Mouse (Mus musculus): Measurements from ENCODE around the gene Mcm7. TPM values are rescaled to one million over a fixed set of nuclear protein-coding genes. Genes with fewer than 3 reads are reported as not detected.
"Not testable (repeated sequence)": the region's sequence is repeated elsewhere in the genome, so short reads cannot be mapped to it uniquely, and the experiment has no call there.

The Mcm7 gene
- polyA plus RNA-seq (2012; rRNA removed): 28.7 and 30.1 TPM in 2 replicates

- peak; percentile 97 to 99 for DNase-seq (ENCODE audit: extremely low spot score in 1 of 2, low spot score in 1 of 2)
Observed at GRCm38 (mm10) chr5:138171695-138172491, at the start of gene Mcm7, which contains the start of gene Ap4m1. TSS of gene Mcm7 (minus strand) at chr5:138172422. TSS of gene Ap4m1 (plus strand) at chr5:138172002.

DNA sequence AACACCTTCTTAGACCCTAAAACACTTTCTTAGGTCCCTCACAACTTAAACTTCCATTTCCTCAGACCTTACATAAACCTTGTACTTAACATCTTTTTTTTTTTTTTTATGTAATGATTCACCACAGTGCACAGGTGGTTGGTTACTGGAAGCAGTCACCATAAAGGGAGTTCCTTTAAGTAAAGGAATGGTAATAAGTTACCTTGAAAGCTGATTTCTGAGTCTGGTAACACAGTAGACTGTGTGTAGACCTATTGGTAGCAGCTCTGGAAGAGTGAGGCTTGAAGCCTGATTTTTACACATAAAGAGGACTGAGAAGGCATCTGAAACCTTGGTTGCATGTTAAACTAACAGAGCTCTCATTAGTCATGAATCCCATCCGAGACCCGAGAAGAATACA is 47.6 kb upstream of the Mcm7 start:
- DNase-seq (ENCODE audit: extremely low spot score in 1 of 2, low spot score in 1 of 2): no peak

GRCm38 (mm10) chr5:138216632-138217031 is 44.4 kb upstream of the Mcm7 start:
- DNase-seq (ENCODE audit: extremely low spot score in 1 of 2, low spot score in 1 of 2): not testable (repeated sequence)

DNA sequence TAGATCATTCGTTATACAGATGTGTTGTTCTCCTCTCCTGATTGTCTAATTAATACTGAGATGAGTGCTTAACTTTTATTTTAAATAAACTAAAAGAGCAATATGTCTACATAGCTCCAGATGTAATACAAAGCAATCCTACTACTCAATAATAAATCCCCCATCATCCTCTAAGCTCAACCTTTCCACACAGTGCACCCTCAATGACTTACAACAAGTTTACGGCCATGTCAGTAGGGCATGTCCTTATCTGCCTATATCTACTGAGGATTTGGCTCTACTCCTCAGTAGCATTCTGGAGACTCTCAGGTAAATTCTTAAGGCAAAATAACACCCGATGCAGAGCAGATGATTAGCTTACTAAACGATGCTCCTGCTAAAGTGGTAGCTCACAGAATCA is 35.7 kb upstream of the Mcm7 start:
- DNase-seq (ENCODE audit: extremely low spot score in 1 of 2, low spot score in 1 of 2): no peak

DNA sequence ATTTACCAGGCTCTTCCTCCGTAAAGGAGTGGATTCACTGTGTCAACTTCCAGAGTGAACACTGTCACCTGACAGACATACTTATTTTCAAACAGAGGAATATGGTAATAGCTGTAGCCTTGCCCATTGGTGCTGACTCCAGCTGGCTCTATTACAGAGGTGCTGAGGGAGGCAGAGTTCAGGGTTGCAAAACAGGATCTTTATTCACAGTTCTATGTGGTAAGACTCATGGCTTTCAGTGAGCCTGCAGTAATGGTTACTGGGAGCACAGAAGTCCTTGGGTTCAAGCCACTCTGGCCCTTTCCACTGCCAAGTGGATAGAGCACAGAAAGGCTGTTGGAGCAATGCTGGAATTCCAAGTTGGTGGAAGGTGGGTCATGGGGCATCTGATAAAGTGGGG is 35.0 kb upstream of the Mcm7 start:
- no peak for DNase-seq (ENCODE audit: extremely low spot score in 1 of 2, low spot score in 1 of 2)

- no peak for DNase-seq (ENCODE audit: extremely low spot score in 1 of 2, low spot score in 1 of 2)
Observed at GRCm38 (mm10) chr5:138202086-138202485, 29.9 kb upstream of the Mcm7 start.

- DNase-seq (ENCODE audit: extremely low spot score in 1 of 2, low spot score in 1 of 2): no peak
Observed at GRCm38 (mm10) chr5:138199576-138199975, 27.4 kb upstream of the Mcm7 start.

GRCm38 (mm10) chr5:138195463-138195862 is 23.2 kb upstream of the Mcm7 start:
- no peak for DNase-seq (ENCODE audit: extremely low spot score in 1 of 2, low spot score in 1 of 2)

GRCm38 (mm10) chr5:138194755-138195345 is 22.6 kb upstream of the Mcm7 start:
- DNase-seq (ENCODE audit: extremely low spot score in 1 of 2, low spot score in 1 of 2): no peak

DNA sequence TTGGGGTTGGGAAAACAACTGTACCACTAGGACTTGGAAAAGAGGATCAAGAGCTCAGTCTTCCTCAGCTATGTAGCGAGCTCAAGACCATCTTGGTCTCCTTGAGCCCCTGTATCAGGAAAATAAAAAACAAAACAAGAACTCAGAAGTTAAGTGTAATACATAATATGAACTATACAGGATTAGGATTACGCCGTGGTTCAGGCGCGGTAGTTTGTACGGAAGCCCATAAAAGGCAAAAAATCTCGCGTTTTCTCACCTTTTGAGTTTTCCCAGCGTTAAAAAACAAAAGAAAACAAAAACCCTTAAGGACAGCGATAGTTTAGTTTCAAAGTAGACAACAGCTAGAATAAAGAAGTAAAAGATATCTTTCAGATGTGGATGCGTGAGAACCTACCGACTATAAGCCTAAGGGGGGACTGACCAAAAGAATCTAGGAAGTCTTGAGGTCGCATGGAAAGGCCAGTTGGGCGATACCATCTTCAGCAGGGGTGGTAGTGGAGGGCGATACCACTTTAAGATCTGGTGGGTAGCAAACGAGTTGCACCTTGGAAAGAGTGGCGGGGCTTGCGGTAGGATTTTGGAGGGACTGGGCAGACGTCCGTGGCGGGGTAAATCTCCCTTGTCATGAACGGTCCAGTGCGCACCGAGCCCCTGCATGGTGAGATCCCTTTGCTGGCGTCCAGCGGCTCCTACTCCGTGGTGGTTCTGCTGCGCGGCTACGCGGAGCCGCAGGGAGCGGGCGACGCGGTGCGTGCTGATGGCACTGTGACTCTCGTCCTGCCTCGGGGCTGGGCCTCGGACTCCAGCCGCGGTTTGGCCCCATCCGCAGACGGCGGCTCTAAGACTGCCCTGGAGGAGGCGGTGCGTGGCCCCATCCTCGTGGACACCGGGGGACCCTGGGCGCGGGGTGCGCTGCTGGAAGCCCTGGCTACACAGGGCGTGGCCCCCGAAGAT is 21.8 kb upstream of the Mcm7 start, which contains the start of gene Mblac1:
Mblac1 (plus strand) TSS at position 544 of the 957 bp plus-strand sequence.
- DNase-seq (ENCODE audit: extremely low spot score in 1 of 2, low spot score in 1 of 2): peak; percentile 60 to 92

DNA sequence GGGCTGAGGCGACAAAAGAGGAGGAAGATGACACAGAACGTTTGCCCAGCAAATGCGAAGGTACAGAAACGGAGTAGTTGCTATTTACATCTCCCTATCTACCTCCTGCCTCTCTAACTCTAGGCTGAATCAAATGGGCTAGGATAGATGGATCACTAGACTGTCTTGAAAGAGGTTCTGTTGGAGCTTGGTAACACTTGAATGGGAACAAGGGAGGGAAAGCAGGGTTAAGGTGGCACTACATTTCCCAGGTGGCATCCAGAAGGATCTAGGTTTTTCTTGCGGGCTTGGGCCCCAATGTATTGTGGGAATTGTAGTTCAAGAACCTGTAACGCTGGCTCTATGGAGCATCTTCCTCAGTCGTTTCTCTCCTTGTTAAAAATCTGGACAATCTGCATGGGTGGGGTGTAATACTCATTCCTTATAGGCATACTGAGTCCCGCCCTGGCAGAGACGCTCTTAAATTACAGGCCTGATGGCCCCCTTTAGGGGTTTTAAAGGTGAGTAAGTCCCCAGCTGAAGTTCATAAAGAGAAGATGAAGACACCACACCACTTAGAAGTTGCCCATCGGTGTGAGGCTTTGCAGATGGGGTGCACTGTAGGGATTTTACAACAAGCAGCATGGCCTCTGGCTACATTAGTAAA is 15.6 kb upstream of the Mcm7 start:
- peak; percentile 83 to 89 for DNase-seq (ENCODE audit: extremely low spot score in 1 of 2, low spot score in 1 of 2)

- peak; percentile 58 to 90 for DNase-seq (ENCODE audit: extremely low spot score in 1 of 2, low spot score in 1 of 2)
Observed at GRCm38 (mm10) chr5:138186950-138187638, 14.9 kb upstream of the Mcm7 start, which contains the start of the genes Taf6 and Cnpy4. TSS of gene Taf6 (minus strand) at chr5:138187451. TSS of gene Cnpy4 (plus strand) at chr5:138187485.

- DNase-seq (ENCODE audit: extremely low spot score in 1 of 2, low spot score in 1 of 2): no peak
Observed at GRCm38 (mm10) chr5:138173217-138173616, 995 bp upstream of the Mcm7 start.

DNA sequence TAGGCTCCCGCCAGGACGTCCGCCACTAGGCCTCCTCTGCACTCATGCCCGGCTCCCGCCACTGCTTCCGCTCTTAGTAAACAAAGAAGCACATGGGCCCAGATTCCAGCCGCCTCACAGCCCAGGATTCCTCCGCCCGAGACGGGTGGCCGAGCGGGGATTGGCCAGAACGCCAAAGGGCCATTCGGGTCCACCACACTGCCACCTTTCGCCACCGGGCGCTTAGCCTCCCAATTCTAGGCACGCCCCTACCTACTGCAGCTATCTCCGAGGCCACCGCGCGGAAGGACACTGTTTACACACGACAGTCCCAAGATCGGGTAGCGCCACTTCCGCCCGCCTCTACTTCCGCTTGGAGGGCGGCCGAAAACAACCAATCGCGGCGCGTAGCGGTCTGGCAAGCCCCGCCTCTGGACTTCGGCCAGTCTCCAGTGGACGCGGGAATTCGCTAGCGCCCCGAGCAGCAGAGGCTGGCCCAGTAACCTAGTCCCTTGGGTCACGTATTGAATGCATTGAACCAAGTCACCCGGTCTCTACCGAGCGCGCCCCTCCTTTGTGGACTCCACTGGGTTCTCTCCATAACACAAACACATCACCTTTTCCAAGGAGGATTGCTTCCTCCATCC is 1.2 kb downstream of the Mcm7 start:
- peak; percentile 86 to 97 for DNase-seq (ENCODE audit: extremely low spot score in 1 of 2, low spot score in 1 of 2)

GRCm38 (mm10) chr5:138165594-138165993 is 6.6 kb downstream of the Mcm7 start:
- DNase-seq (ENCODE audit: extremely low spot score in 1 of 2, low spot score in 1 of 2): no peak

DNA sequence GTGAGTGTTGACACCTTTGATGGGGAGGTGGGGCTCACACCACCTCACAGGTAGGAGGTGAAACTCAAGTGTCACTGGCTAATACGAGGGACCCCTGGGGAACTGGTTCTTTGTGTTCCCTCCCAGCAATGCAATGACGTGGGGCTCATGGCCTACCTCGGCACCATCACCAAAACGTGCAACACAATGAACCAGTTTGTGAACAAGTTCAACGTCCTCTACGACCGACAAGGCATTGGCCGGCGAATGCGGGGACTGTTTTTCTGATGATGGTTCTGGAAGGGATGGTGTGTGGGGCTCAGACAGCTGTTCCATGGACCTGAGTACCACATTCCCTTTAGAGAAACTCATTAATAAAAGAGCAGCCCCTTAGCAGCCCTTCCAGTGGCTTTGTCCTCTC is 8.6 kb downstream of the Mcm7 start:
- DNase-seq (ENCODE audit: extremely low spot score in 1 of 2, low spot score in 1 of 2): no peak

DNA sequence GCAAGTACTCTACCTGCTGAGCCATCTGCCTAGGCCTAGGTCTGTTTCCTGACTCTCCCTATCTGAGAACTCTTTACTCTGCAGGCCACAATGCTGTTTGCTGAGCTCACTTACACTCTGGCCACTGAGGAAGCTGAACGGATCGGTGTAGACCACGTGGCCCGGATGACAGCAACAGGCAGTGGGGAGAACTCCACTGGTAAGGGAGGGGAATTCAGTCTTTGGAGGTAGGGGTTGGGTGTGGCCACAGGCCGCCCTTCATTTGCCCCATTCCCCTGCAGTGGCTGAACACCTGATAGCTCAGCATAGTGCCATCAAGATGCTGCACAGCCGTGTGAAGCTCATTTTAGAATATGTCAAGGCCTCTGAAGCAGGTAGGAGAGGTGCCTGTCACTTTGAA is 9.2 kb downstream of the Mcm7 start:
- DNase-seq (ENCODE audit: extremely low spot score in 1 of 2, low spot score in 1 of 2): no peak

DNA sequence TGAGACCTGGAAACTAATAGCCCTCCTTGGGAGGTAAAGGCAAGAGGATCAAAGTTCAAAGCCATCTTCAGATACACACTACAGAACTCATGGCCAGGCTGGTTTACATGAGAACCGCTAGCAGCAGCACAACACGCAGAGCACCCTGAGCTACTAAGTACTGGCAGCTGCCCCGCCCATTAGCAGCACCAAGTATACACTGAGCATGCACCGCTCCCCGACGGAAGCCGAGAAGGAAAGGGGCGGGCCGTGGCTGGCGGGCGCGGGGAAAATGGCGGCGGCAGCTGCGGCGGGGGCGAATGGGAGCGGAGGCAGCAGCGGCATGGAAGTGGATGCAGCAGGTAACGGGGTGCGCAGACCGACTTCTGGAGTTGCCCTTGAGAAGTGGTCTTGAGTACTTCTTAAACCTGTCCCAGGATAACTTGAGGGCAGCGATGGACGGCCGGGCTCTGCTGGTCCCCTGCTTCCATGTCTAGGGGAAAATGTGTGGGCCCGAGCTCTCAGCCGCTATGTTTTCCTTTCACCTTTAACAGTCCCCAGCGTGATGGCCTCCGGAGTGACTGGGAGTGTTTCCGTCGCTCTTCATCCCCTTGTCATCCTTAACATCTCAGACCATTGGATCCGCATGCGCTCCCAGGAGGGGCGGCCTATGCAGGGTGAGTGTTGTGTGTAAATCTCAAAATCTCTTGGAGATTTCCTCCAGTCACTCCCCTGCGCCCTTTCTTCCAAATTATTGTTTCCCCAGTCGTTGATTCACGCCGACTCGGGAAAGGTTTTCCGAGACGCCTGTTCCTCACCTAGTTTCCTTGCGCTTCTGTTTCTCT is 11.2 kb downstream of the Mcm7 start, which contains the start of gene Cops6:
Cops6 (plus strand) TSS at position 230 of the 824 bp plus-strand sequence.
- DNase-seq (ENCODE audit: extremely low spot score in 1 of 2, low spot score in 1 of 2): peak; percentile 88 to 97
